Mouse (Mus musculus): ENCODE measurements around the gene Lmf1.

- no peak for TF ChIP-seq POLR2A (IDR thresholded peaks at IDR 0.05; ENCODE audit: borderline replicate concordance, control insufficient read depth, low read depth, low read length)
- TF ChIP-seq CTCF (IDR thresholded peaks at IDR 0.05; ENCODE audit: control insufficient read depth, insufficient read depth, low read length): no peak
Measured at GRCm38 (mm10) chr17:25709994-25710393, 131.1 kb downstream of the Lmf1 start.

All from bone marrow, adult 2 months (tissue).